Mouse (Mus musculus): Measurements from ENCODE around the gene Sirt1. TPM values are rescaled to one million over a fixed set of nuclear protein-coding genes. Genes with fewer than 3 reads are reported as not detected.
"Not testable (repeated sequence)": the region's sequence is repeated elsewhere in the genome, so short reads cannot be mapped to it uniquely, and the experiment has no call there.

Gene Sirt1
- polyA plus RNA-seq, 1 experiment, result 53.5 TPM

GRCm38 (mm10) chr10:63396963-63397362 is 15.5 kb upstream of the Sirt1 start:
- no peaks in the 10 kb centered on the region for H3K4me1 ChIP-seq (ENCODE audit: control insufficient read depth, insufficient read depth, low read length)
- H3K9me3 ChIP-seq (replicated peaks; ENCODE audit: control insufficient read depth, insufficient read depth, low read length, poor library complexity, severe bottlenecking), result no peaks in the 10 kb centered on the region
- no peak overlapping the region for H3K4me3 ChIP-seq (ENCODE audit: low read depth, low read length)
- H3K9ac ChIP-seq (ENCODE audit: low read depth, poor library complexity, severe bottlenecking), result no peak overlapping the region
- TF ChIP-seq EP300 (IDR thresholded peaks at IDR 0.05; ENCODE audit: insufficient read depth, low read depth, low read length) (no peak), POLR2A (IDR thresholded peaks at IDR 0.05; ENCODE audit: insufficient read depth, low read length) (no peak), CTCF (IDR thresholded peaks at IDR 0.05; ENCODE audit: low read depth, low read length) (no peak)
- H3K27me3 ChIP-seq (ENCODE audit: control insufficient read depth, insufficient read depth, low read length, poor library complexity, severe bottlenecking), result no peaks in the 10 kb centered on the region
- no peak overlapping the region for H3K27ac ChIP-seq (ENCODE audit: insufficient read depth, low read length)
- no peaks in the 10 kb centered on the region for H3K36me3 ChIP-seq (ENCODE audit: control insufficient read depth, insufficient read depth, low read length, poor library complexity, severe bottlenecking)

- Histone ChIP-seq H3K27me3 (ENCODE audit: control insufficient read depth, insufficient read depth, low read length, poor library complexity, severe bottlenecking) (no peaks in the 10 kb centered on the region), H3K36me3 (ENCODE audit: control insufficient read depth, insufficient read depth, low read length, poor library complexity, severe bottlenecking) (no peaks in the 10 kb centered on the region), H3K4me1 (ENCODE audit: control insufficient read depth, insufficient read depth, low read length) (no peaks in the 10 kb centered on the region), H3K27ac (ENCODE audit: insufficient read depth, low read length) (no peak overlapping the region), H3K9me3 (replicated peaks; ENCODE audit: control insufficient read depth, insufficient read depth, low read length, poor library complexity, severe bottlenecking) (no peaks in the 10 kb centered on the region), H3K9ac (ENCODE audit: low read depth, poor library complexity, severe bottlenecking) (no peak overlapping the region), H3K4me3 (ENCODE audit: low read depth, low read length) (no peak overlapping the region)
- TF ChIP-seq EP300 (IDR thresholded peaks at IDR 0.05; ENCODE audit: insufficient read depth, low read depth, low read length), result no peak
- no peak for TF ChIP-seq POLR2A (IDR thresholded peaks at IDR 0.05; ENCODE audit: insufficient read depth, low read length)
- TF ChIP-seq CTCF (IDR thresholded peaks at IDR 0.05; ENCODE audit: low read depth, low read length), result no peak
Observed at GRCm38 (mm10) chr10:63388948-63389347, 7.4 kb upstream of the Sirt1 start.

DNA sequence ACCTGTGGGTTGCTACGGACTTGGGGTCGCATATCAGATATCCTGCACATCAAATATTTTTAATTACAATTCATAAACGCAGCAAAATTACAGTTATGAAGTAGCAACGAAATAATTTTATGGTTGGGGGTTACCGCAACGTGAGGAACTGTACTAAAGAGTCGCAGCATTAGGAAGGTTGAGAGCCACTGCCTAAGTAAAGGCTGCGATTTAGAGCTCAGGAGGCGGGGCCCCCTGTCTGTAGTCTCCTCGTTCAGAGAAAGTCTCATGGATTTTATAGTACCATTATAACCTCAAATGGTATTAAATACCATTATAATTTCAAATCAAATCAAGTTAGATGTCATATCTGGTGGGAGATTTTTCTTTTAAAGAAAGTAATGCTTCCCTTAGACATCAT is 5.5 kb upstream of the Sirt1 start:
- H3K36me3 ChIP-seq (ENCODE audit: control insufficient read depth, insufficient read depth, low read length, poor library complexity, severe bottlenecking), result no peaks in the 10 kb centered on the region
- peak overlapping the region; percentile 28; the same call in 1 of the 2 replicates for H3K9ac ChIP-seq (ENCODE audit: low read depth, poor library complexity, severe bottlenecking)
- no peak for TF ChIP-seq EP300 (IDR thresholded peaks at IDR 0.05; ENCODE audit: insufficient read depth, low read depth, low read length)
- TF ChIP-seq CTCF (IDR thresholded peaks at IDR 0.05; ENCODE audit: low read depth, low read length), result no peak
- no peak for TF ChIP-seq POLR2A (IDR thresholded peaks at IDR 0.05; ENCODE audit: insufficient read depth, low read length)
- no peaks in the 10 kb centered on the region for H3K9me3 ChIP-seq (replicated peaks; ENCODE audit: control insufficient read depth, insufficient read depth, low read length, poor library complexity, severe bottlenecking)
- H3K4me3 ChIP-seq (ENCODE audit: low read depth, low read length), result no peak overlapping the region
- no peaks in the 10 kb centered on the region for H3K27me3 ChIP-seq (ENCODE audit: control insufficient read depth, insufficient read depth, low read length, poor library complexity, severe bottlenecking)
- H3K27ac ChIP-seq (ENCODE audit: insufficient read depth, low read length), result no peak overlapping the region
- H3K4me1 ChIP-seq (ENCODE audit: control insufficient read depth, insufficient read depth, low read length), result no peaks in the 10 kb centered on the region

DNA sequence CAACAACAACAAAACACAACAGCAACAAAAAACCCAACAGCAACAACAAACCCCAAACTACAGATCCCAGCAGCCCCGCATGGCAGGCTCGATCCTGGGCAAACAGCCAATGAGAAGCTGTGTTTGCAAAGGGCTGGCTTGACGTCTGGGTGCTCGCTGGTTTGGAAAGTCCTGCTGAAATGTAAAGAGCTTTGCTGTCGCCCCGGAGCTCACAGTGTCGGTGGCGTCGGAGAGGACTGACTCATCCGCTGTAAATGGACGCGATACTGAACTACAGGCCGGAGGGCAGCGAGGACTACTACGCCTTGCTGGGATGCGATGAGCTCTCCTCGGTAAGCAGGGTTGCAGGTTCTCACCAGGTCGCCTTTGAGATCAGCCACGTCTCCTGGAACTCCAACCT is 4.9 kb upstream of the Sirt1 start:
- Histone ChIP-seq H3K27ac (ENCODE audit: insufficient read depth, low read length) (no peak overlapping the region), H3K4me1 (ENCODE audit: control insufficient read depth, insufficient read depth, low read length) (no peaks in the 10 kb centered on the region)

GRCm38 (mm10) chr10:63385897-63386296 is 4.4 kb upstream of the Sirt1 start:
- not testable (repeated sequence) for H3K36me3 ChIP-seq (ENCODE audit: control insufficient read depth, insufficient read depth, low read length, poor library complexity, severe bottlenecking); H3K27ac ChIP-seq (ENCODE audit: insufficient read depth, low read length); H3K27me3 ChIP-seq (ENCODE audit: control insufficient read depth, insufficient read depth, low read length, poor library complexity, severe bottlenecking); H3K4me3 ChIP-seq (ENCODE audit: low read depth, low read length); H3K9me3 ChIP-seq (replicated peaks; ENCODE audit: control insufficient read depth, insufficient read depth, low read length, poor library complexity, severe bottlenecking); H3K9ac ChIP-seq (ENCODE audit: low read depth, poor library complexity, severe bottlenecking); H3K4me1 ChIP-seq (ENCODE audit: control insufficient read depth, insufficient read depth, low read length)

More for the DNA sequence above, 4.9 kb upstream of the Sirt1 start:
- peak overlapping the region; percentile 28; the same call in 1 of the 2 replicates for H3K9ac ChIP-seq (ENCODE audit: low read depth, poor library complexity, severe bottlenecking)
- H3K4me3 ChIP-seq (ENCODE audit: low read depth, low read length), result peak overlapping the region; percentile 72
- H3K9me3 ChIP-seq (replicated peaks; ENCODE audit: control insufficient read depth, insufficient read depth, low read length, poor library complexity, severe bottlenecking), result no peaks in the 10 kb centered on the region
- TF ChIP-seq CTCF (IDR thresholded peaks at IDR 0.05; ENCODE audit: low read depth, low read length) (no peak), EP300 (IDR thresholded peaks at IDR 0.05; ENCODE audit: insufficient read depth, low read depth, low read length) (no peak), POLR2A (IDR thresholded peaks at IDR 0.05; ENCODE audit: insufficient read depth, low read length) (no peak)
- no peaks in the 10 kb centered on the region for H3K36me3 ChIP-seq (ENCODE audit: control insufficient read depth, insufficient read depth, low read length, poor library complexity, severe bottlenecking)
- no peaks in the 10 kb centered on the region for H3K27me3 ChIP-seq (ENCODE audit: control insufficient read depth, insufficient read depth, low read length, poor library complexity, severe bottlenecking)

DNA sequence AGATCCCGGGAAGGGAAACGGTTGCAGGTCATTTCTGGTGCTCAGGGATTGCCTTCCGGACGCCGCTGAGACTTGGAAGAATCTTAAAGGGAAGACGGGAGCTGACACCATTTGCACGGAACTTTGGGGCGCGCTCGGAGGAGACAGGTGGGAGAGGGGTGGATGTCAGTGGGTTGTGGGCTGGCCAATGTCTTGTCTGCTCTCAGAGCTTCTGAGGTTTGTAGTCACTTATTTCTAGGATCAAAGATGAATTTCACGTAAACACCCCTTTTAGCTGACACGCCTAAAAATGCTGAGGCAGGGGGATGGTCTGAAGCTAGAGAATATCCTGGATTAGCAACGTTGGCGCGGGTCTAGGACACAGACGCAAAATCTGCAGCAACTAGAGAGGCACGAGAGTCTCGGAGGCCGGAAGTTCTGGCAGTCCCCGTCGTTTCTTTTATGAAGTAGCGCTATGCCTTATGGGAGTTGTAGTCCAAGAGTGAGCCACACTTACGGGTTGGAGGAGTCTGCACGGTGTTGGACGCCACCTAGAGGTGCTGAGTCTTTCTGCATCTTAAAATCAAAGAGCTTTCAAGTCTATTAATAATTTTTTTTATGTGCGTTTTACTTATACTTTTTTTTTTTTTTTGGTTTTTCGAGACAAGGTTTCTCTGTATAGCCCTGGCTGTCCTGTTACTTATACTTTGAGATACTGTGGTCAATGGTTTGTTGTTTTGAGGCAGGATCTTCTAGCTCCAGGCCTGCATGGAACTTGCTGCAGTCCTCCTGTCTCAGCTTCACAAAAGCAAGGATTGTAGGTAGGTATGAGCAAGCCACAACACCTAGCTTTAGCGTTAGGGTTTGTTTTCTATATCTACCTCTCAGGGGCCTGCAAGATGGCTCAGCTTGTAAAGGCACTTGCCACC is 1.1 kb upstream of the Sirt1 start, which contains the start of gene Dnajc12:
Gene Dnajc12, plus strand, starts transcription at position 72 of the 908 bp plus-strand sequence.
- Histone ChIP-seq H3K4me3 (ENCODE audit: low read depth, low read length) (peak within 1 kb of the TSS; percentile 88), H3K27ac (ENCODE audit: insufficient read depth, low read length) (no peak within 1 kb of the TSS), H3K27me3 (ENCODE audit: control insufficient read depth, insufficient read depth, low read length, poor library complexity, severe bottlenecking) (no peaks in the 10 kb centered on the region), H3K36me3 (ENCODE audit: control insufficient read depth, insufficient read depth, low read length, poor library complexity, severe bottlenecking) (no peaks in the 10 kb centered on the region), H3K9ac (ENCODE audit: low read depth, poor library complexity, severe bottlenecking) (peak within 1 kb of the TSS; percentile 80), H3K4me1 (ENCODE audit: control insufficient read depth, insufficient read depth, low read length) (no peaks in the 10 kb centered on the region), H3K9me3 (replicated peaks; ENCODE audit: control insufficient read depth, insufficient read depth, low read length, poor library complexity, severe bottlenecking) (no peaks in the 10 kb centered on the region)
- TF ChIP-seq CTCF (IDR thresholded peaks at IDR 0.05; ENCODE audit: low read depth, low read length) (peak; percentile 78), EP300 (IDR thresholded peaks at IDR 0.05; ENCODE audit: insufficient read depth, low read depth, low read length) (no peak)
